Mouse (Mus musculus) retina, adult 2 months (tissue): ENCODE measurements at regions not wholly inside any gene's neighbourhood (a gene's known extent, or its start where the extent isn't known, plus 50 kb on each side); places are given as distances from the start of the nearest gene placed in this dataset.

Experiments
- DNase-seq: peaks from one replicate; pipeline ENCODE4 v3.0.0-alpha.2; 2012; ENCODE audit warnings: low read depth, low spot score

GRCm38 (mm10) chr3:137795754-137796315 is 68.5 kb upstream of the H2afz start:
- no peak for DNase-seq

GRCm38 (mm10) chr3:137798769-137799168 is 65.5 kb upstream of the H2afz start:
- DNase-seq, result no peak

- DNase-seq, result no peak
Measured at GRCm38 (mm10) chr3:137801402-137802020, 62.8 kb upstream of the H2afz start.

- DNase-seq, result no peak
Measured at GRCm38 (mm10) chr3:137807423-137807822, 56.9 kb upstream of the H2afz start.

GRCm38 (mm10) chr3:137807913-137808684 is 56.2 kb upstream of the H2afz start:
- no peak for DNase-seq

GRCm38 (mm10) chr3:137810123-137810522 is 54.2 kb upstream of the H2afz start:
- DNase-seq, result no peak
